Mouse (Mus musculus): ENCODE data around the gene Eid1. TPM values are rescaled to one million over a fixed set of nuclear protein-coding genes. Genes with fewer than 3 reads are reported as not detected.

Eid1 gene
- total RNA-seq, 1 experiment from 2014 or later = 124 TPM

Other genes starting within 250 kb of the Eid1 start
- not detected in 2 replicates for gene Gm9913, start 168.0 kb upstream of the Eid1 start, total RNA-seq (2017)
- 0.15 and 0.59 TPM in 2 replicates for gene Fbn1, start 165.1 kb upstream of the Eid1 start, total RNA-seq (2017)
- 18.2 and 18.5 TPM in 2 replicates for gene Cep152, start 48.0 kb upstream of the Eid1 start, total RNA-seq (2017)
- gene Shc4, start 51.1 kb downstream of the Eid1 start, total RNA-seq (2017) = 0.96 TPM in 1 of 2 replicates, not detected in the other
- gene Secisbp2l, start 109.8 kb downstream of the Eid1 start, total RNA-seq (2017) = 15.7 and 19.7 TPM in 2 replicates
- 27.2 and 27.4 TPM in 2 replicates for gene Galk2, start 186.0 kb downstream of the Eid1 start, total RNA-seq (2017)
- gene Cops2, start 186.0 kb downstream of the Eid1 start, total RNA-seq (2017) = 204 and 241 TPM in 2 replicates